Mouse (Mus musculus) CD4-positive, CD25-positive, alpha-beta regulatory T cell, adult 4 months (primary cell): ENCODE measurements at regions not wholly inside any gene's neighbourhood (a gene's known extent, or its start where the extent isn't known, plus 50 kb on each side); places are given as distances from the start of the nearest gene placed in this dataset.

Experiments used
- ATAC-seq: one replicate; pipeline ENCODE4 v1.8.0; 2017

DNA sequence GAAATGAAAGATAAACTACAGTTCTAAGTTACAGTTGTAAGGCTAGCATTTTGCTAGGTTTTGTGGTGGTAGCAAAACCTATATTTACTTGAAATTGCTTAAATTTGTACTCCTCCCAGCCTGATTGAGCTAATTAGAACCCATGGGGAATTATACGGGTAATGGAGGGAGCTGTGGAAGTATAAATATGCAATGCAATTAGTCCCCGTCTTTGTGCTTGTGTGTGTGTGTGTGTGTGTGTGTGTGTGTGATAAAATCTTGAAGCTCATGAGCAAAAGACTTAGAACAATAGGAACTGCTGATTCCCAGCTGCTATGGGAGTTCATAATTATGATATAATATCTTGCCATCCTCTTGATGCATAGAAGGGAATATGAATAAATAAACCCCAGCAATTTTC lies 321.7 kb upstream of the Thsd7b start:
- ATAC-seq = no peak

DNA sequence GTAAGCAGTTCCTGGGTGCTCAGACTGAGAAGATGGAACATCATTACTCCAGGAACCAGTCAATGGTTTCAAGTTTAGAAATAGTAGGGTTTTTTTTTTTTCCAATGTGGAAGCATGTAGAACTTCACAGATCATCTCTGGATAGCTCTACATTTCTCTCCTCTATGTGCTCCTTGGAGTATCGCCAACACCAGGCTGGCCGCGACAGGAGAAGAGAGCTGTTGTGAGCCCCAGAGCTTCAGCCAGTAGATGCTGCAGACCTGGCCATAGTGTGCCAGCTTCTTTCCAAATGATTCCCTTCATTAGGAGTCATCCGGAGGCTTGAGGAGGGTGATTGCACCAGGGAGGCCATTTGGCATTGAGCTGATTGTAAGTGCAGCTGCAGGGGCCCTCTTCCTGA lies 322.6 kb upstream of the Thsd7b start:
- no peak for ATAC-seq

DNA sequence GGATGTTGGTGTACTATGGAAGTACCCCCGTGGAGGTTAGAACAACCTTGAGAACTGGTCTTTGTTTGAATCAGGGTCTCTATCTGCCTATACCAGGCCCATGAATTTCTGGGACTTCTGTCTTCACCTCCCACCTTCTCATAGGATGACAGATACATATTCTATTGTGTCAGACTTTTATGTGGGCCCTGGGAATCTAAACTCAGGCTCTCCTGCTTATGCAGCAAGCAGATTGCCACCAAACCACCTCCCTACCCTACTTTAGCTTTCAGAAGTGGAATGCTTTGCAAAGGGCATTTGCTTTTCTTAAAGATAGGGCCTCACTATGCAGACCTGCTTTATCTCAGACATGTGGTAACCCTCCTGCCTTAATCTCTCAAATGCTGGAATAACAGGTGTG lies 322.7 kb upstream of the Cxcr4 start:
- no peak for ATAC-seq

DNA sequence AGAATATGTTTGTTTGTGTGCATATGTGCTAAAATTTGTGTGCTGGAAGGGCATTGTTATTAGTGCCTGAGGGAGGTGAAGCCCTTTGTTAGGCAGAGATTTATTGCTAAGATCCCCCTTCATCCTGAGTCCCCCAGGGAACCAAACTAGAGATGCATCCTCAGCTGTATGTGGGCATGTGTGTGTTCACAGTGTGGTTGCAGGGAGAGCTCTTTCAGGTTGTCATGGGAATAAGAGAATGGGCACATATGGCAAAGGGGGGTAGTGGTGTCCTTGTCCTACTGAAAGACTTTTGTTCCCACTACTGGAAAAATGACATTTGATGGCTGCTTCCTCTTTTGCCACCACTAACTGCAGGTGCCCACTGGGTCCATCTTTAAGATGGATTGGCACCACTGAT lies 320.4 kb upstream of the Cxcr4 start:
- no peak for ATAC-seq

DNA sequence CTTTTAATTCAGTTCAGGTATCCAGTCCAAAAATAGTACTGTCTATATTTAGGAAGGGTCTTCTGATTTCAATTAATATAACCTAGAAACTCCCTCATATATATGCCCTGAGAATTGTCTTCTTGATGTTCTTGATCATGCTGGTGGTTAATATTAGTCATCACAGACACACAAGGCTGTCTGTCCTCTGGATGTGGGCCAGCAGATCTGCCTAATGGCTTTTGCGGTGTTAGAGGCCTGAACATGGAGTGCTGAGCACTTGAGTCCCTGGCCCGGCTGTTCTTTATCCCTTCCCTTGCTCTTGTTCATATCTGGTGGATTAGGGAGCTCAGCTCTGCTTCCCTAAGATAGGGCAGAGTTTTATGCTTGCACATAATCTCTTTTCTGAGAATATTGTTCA lies 315.5 kb upstream of the Cxcr4 start:
- no peak for ATAC-seq

DNA sequence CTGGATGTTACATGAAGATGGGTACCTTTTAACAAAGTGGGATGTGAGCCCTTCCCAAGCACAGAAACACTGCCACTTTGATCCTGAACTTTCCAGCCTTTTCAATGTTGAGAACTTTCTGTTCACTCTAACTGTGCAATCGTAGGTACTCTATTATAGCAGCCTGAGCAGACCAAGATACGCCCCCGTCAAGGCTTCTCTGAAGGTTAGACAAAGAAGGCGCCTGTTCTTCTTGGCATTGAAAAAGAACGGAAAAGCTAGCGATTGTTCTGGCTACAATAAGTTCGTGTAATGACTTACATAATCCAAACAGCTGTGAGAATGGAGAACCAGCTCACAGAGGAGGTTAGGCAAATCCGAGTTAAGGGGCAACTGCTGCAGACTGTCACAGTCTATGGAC lies 305.9 kb upstream of the Cxcr4 start:
- ATAC-seq = no peak

DNA sequence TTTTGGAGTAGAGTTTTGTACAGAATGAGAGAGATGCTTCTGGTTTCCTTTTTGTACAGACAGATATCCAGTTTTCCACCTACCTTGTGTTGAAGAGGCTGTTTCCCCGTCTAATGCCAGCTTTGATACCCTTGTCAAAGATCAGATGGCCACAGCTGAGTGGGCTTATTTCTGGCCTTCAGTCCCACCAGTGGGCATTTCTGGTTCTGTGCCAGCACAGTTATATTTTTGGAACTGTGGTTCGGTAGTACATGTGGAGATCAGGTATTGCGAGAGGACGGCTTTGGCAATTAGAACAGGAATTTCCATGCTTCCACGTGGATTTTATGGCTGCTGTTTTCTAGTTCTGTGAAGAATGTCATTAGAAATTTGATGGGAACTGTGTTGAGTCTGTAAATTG lies 302.5 kb upstream of the Cxcr4 start:
- no peak for ATAC-seq

DNA sequence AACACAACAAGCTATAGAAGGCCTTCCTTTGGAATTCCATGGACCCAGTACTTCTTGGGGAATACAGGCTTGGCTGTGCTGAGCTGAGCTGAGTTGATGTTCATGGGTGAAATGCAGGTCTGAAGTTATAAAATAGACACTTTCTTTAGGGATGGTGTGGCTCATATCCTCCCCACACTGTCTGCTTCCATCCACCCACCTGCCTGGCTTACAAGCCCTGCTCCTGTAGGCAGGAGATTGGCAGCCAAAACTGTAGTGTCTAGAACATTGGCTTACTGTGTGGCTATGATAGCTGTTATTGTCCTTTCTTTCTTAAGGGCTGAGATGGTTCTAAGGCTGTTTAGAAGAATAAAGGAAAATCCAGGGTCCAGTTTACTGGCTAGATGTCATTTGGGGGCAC lies 286.2 kb upstream of the Cxcr4 start:
- no peak for ATAC-seq

DNA sequence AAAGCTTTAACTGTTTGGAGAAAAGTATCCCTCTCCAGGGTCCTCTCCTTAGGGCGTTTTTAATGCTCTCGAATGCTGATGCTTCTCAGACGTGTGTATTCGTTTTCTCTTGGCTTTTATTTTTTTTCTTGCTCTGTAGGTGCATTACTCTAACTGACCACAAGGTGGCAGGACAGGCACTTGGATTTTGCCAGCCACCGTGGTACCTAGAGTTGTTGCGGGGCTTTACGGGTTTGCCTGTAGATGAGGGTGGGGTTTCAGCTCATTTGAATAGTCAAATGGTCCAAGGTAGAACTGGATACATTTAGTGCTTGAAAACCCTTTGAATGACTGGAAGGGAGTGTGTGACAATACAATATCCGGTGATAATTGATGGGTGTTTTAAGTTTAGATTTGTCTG lies 283.2 kb upstream of the Cxcr4 start:
- no peak for ATAC-seq

DNA sequence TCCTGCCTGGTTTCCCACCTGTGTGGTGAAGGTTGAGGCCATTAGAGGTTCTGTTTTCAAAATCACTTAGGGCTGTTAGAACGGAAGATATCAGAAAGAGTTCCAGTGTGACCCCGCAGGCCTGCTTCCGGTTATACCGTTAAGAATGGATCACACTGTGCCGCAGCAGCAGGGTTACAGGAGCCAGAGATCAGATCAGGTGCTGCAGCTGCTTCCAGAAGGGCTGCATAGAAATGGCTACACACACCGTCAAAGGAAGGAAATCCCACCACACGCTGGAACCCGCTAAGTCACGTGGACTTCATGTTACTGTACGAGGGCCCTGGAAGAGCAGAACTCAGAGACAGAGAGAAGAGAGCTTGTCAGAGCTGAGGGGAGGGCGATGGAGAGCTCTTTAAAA lies 282.1 kb upstream of the Cxcr4 start:
- no peak for ATAC-seq

DNA sequence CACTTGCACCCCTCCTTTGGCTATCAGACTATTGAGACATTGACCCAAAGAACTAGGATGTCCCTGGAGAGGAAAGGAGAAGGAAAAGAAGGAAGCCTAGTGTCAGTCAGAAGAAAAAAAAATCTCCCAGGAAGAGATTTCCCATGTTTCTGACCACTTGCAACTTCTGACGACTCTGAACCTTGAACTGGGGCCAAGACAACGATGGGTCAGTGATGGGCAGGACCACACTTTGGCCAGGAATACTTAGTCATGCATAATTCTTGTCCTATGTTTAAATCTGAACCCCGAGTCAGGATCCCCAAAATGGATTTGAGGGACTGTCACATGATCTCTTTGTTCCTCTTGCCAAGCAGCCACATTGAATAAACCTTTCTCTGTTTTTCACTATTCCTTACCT lies 276.7 kb upstream of the Cxcr4 start:
- ATAC-seq = no peak

DNA sequence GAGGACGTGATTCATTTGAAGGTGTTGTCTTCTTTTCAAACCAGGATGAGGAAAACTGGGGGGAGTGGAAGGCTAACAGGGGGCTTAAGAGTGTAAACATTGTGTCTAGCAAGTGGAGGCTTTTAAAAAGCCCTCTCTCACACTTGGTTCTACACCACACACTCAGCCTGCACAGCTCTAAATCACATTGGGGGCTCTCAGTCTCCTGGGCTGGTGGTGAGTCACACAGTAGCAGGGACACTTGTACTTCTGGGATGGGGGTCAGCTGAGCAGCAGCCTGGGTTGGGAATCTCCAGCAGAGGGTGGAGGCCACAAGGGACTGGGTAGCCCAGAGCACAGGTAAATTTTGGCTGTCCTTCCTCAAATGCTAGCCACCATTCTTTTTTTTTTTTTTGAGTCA lies 268.4 kb upstream of the Cxcr4 start:
- ATAC-seq = no peak

DNA sequence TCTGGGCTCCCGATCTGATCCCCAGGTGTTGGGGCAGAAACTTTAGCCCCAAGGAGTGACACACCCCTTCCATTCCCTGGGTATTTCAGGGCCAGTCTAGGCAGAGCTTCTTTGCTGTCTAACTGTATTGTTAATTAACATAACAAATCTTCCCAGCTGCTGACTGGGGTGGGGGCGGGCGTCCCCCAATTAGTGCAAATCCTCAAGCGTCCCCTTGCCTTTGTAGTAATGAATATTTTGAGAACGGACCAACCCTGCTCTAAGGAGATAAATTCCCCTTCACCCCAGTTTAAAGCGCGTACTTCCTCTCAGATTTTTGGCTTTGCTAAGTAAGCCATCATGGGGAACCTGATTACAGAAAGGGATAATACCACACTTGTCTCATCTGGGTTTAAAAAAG lies 268.0 kb upstream of the Cxcr4 start:
- ATAC-seq = no peak

DNA sequence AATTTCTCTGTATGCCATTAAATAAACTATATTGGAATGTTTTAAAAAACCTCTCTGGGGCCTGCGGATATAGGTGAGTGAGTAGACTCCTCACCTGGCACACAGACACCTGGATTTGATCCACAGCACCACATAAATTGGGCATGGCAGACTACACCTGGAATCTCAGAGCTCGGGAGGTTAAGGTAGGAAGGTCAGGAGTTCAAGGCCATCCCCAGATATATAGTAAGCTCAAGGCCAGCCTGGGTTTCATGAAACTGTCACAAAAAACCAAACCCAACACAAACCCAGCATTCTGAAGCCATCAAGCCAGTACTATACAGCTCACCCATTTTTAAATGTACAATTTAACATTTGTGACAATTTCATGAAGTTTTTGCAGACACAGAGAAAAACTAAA lies 266.6 kb upstream of the Cxcr4 start:
- no peak for ATAC-seq

DNA sequence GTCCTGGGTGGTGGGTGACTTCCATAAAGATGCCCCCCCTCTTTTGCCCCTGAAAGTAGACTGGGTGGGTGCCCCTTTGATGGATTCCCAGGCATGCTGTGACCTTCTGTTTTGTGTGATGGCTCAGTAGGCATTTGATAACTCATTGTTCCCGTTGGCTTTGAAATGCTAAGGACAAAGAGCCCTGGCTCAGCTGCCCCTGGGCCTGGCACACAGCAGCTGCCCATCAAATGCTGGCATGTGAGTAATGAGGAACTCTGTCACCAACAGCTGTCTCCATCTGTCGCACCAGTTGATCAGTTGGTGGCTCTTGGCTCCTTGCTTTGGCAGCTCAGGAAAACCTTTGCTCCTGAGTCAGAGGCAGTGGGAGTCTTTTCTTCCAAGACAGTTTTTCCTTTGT lies 264.8 kb upstream of the Cxcr4 start:
- no peak for ATAC-seq

DNA sequence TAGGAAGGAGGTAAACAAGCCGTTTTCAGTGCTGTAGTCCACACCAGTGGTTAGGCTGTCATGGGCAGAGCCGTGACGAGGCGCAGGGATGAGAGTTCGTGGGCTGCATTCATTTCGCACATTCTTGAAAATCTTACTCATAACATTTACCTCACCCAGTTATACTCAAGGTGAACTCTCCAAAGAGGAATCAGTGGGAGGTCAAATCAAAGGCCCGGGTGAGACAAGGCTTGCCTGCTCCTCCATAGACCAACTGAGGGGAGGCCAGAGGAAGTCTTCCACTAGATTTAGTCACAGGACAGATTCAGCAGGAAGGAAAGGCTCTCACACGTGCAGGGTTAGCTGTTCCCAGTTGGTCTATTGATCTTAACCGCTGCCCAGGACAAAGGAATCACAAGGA lies 262.6 kb upstream of the Cxcr4 start:
- ATAC-seq = no peak

DNA sequence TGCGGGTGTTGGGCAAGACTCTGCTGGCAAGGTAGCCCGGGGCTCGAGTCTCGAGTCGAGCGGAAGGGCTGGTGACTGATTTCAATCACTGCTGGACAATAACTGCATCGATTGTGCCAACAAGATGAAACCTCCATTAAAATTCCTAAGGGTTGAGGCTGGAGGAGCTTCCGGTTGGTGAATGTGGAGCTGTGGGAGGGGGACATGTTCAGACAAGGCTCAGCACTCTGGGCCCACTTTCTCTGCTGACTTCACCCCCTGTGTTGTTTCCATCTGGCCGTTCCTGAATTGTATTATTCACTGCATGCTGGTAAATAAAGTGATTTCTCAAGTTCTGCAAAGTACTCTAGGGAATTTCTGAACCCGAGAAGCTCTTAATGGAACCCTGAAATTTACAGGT lies 261.2 kb upstream of the Cxcr4 start:
- no peak for ATAC-seq

DNA sequence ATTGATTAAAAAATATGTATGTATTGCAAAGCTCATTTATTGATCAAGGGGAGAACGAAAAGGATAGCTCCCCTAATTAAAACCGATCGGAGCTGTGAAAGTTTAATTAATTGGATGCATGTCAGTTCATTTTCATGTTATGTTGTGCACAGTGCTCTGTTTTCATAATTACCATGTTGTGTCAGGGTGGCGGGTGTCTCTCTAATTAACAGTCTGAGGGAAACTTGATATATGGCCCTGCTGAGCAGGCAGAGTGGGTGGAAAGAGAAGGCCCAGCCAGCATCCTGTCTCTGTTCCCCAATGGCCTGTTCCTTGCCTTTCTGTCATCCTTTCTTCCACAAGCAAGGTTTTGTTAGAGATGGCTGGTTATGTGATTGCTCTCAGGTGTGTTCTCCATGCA lies 245.3 kb upstream of the Cxcr4 start:
- ATAC-seq = no peak

DNA sequence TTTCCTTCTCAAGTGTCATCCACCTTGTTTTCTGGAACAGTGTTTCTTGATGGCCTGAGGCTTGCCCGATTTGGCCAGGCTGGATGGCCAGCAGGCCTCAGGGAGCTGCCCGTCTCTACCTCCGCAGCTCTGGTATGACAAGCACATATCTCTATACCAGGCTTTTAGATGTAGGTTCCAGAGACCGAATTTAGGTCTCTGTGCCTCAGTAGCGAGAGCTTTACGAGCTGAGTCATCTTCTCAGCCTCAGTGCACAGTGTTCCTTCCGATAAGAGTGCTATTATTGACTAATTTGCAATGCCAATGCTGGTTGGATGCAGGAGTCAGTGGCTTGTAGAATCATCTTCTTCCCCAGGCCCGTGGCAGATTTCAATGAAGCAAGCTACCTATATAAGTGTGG lies 243.4 kb upstream of the Cxcr4 start:
- no peak for ATAC-seq

DNA sequence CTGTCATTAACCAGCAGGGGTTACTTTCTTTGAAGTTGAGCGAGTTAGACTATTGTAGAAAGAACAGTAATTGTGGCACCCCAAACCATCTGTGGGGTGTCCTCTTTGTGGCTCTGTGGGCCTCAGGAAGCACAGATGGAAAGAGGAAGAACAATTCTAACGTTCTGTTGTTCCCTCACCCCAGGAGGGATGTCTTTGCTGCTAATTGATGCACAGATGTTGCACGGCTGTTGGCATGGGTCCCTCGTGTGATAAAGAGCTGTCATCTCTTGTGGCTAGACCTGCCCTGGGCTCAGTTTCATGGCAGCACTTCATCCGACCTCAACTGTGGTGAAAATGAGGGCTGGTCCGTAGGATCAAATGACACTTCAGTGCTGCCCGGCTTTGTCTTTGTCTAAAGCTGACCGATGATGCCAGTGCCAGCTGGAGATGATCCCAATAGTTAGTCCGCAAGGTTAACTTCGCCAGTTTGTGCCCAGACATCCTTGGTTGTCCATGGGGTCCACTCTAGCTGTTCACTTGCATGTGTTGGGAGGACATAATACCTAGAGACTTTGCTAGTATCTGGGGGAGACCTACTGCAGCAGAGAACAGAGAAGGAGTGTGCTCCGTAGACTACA lies 241.1 kb upstream of the Cxcr4 start:
- ATAC-seq = no peak

DNA sequence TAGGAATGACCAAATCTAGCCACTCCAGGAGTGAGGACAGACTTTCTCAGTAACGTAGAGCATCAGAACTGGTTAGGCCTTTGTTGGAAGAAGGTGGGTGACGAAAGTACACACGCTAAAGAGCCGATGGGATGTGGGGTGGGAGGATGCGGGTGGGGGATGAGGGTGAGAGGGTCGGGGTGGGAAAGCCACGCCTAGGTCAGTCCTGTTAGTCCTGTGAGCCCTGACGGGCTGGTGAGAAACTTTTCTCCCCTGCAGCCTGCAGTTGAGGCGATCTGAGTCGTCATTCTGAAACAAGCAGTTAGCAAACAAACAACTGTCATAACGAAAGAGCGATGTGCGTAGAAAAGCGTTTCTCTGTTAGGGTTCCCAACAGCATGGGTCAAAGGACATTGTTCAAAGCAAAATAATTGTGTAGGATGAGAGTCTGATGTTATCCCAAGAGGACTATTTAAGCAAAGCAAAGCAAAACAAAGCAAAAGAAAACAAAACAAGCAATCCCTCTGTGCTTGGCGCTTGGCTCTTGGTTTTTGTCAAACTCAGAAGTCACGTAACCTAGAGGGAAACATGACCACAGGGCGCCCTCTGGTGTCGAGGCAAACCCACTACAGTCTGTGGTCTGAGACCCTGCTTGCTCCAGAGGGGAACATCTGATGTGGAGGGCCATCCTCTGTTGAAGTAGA lies 240.2 kb upstream of the Cxcr4 start:
- ATAC-seq = peak; percentile 89

DNA sequence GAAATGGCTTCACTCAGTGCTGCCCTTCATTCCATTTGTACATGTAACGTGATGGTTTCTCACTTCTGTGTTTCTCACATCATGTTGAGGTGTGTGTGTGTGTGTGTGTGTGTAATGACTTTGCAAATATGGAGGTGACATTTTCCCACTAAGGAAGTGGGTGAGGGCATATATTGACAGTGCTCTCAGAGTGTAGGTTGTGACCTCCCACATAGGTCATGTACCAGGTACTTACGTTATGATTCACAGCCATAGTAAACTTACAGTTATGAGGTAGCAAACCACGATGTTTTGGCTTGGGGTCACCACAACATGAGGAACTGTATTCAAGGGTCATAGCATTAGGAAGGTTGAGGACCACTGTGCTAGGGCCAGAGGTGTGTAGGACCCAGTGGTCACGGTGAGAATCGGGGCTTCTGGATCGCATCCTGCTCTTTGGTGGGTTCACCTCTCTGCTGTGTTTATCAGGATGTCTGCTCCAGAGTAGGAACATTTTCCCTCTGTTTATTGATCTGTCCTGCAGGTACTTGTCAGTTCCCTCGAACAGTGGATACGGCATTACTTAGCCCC lies 238.7 kb upstream of the Cxcr4 start:
- ATAC-seq = peak; percentile 26

DNA sequence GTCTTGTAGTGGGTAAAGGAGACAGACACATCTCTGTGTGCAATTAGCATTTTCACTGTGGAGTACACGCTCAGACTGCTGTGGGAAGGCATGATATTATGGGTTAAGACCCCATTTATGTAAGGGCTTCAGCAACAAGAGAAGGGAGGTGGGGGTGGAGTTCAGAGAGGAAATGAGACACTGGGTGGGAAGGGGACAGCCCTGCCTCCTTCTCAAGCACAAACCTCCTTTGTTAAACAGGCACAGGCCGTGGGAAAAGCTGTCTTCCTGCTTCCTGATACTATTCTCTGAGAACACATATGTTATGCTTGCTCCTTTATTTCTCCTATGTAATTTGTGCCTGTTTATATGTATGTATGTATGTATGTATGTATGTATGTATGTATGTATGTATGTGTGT lies 237.4 kb upstream of the Cxcr4 start:
- no peak for ATAC-seq

DNA sequence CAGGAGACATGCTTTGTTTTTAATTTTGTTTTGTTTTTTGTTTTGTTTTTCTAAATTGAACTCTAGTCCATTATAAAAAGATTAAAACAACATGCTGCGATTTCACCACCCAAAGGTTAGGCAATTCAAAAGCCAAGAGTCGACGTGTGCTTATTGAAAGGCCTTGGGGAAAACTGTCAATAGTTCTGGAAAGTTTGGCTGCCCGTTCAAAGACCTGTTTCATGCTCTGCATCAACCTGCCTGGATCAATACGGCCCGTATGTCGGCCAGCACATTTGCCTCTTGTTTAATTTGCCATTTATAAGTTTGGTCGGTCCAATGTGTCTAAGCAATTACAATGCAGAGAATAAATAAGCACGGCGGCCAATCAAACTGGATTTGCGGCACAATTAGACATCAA lies 234.3 kb upstream of the Cxcr4 start:
- no peak for ATAC-seq
